Mouse (Mus musculus) lung, embryonic 14.5 days (tissue): ENCODE results near the gene Extl2. TPM values are rescaled to one million over a fixed set of nuclear protein-coding genes. Genes with fewer than 3 reads are reported as not detected.

Experiments
- ATAC-seq: fragments of 200-750 bp; cut with Nextera tagmentation; 2 replicates; pipeline ENCODE4 v1.8.0; 2017; ENCODE audit warnings: mild to moderate bottlenecking, moderate TSS enrichment, moderate library complexity; ENCODE audit not compliant: insufficient read depth
- DNase-seq: peaks from one replicate; pipeline ENCODE4 v3.0.0-alpha.2; 2015
- H3K27ac ChIP-seq: fragments of 300-500 bp; sonication (generic); 2 replicates; pipeline ENCODE4 v1.5.1; 2014; ENCODE audit warnings: low read depth, mild to moderate bottlenecking, moderate library complexity
- H3K27me3 ChIP-seq: fragments of 300-500 bp; sonication (generic); 2 replicates; pipeline ENCODE4 v1.6.1; 2014; ENCODE audit warnings: low read length, control low read depth; ENCODE audit not compliant: insufficient read depth
- H3K36me3 ChIP-seq: fragments of 300-500 bp; sonication (generic); 2 replicates; pipeline ENCODE4 v1.6.1; 2014; ENCODE audit warnings: control low read depth; ENCODE audit not compliant: insufficient read depth
- H3K4me1 ChIP-seq: fragments of 300-500 bp; sonication (generic); 2 replicates; pipeline ENCODE4 v1.6.1; 2014; ENCODE audit warnings: antibody characterized with exemption, control low read depth; ENCODE audit not compliant: insufficient read depth
- H3K4me2 ChIP-seq: fragments of 300-500 bp; sonication (generic); 2 replicates; pipeline ENCODE4 v1.6.1; 2014; ENCODE audit warnings: mild to moderate bottlenecking
- H3K4me3 ChIP-seq: fragments of 300-500 bp; sonication (generic); 2 replicates; pipeline ENCODE4 v1.5.1; 2014; ENCODE audit warnings: low read depth, low read length
- H3K9ac ChIP-seq: fragments of 300-500 bp; sonication (generic); 2 replicates; pipeline ENCODE4 v1.6.1; 2014
- H3K9me3 ChIP-seq: fragments of 300-500 bp; sonication (generic); 2 replicates; pipeline ENCODE4 v1.6.1; 2016; ENCODE audit warnings: low read depth, low read length, control low read depth
- CTCF ChIP-seq: IDR thresholded peaks from 2 replicates; pipeline ENCODE4 v1.5.1; 2016; ENCODE audit warnings: antibody characterized with exemption, low read depth
- WGBS: fragments of 180-500 bp; shearing (Covaris S2); extraction: QIAGEN DNeasy Blood & Tissue Kit; methylation state at CpG from one replicate; pipeline ENCODE4 v1.1.7; 2014; 5-methylcytosine and 5-hydroxymethylcytosine counted together
- polyA plus RNA-seq: library from polyadenylated mRNA; unstranded; fragments of >200 nt; fragmentation: Nextera tagmentation; extraction: Ambion mirVana; gene quantifications from 2 replicates; pipeline ENCODE4 v1.2.1, GENCODE M21; 2014

Extl2 gene
- polyA plus RNA-seq, 1 experiment from 2014 or later: 22.0 TPM

DNA sequence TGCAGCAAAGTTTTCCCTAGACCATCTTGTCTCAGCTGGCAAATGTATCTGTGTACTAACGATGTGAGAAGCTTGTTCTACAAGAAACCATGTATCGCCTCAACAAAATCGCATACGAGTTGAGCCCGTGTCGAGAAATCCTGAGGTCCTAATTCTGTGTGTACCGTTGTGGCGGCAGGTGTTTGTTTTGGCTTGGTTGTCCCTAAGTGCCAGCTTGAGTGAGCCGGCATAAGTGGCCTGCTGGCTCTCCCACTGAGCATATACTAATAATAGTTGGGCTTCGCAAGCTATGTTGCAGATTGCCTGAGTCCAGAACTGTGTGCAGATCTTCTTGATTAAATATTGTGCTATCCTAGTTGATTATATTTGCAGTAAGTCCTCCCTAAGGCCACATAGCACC, 18.4 kb downstream of the Extl2 start:
- Histone ChIP-seq H3K9me3 (no peaks in the 10 kb centered on the region), H3K36me3 (peaks cover 20% of the 10 kb centered on the region), H3K9ac (no peak overlapping the region), H3K4me1 (no peaks in the 10 kb centered on the region), H3K27me3 (no peaks in the 10 kb centered on the region), H3K4me2 (no peak overlapping the region), H3K27ac (no peak overlapping the region), H3K4me3 (no peak overlapping the region)
- ATAC-seq: no peak
- 90% methylated on average over 10 of the region's 10 CpGs for WGBS
- TF ChIP-seq CTCF: no peak
- no peak for DNase-seq

GRCm38 (mm10) chr3:116026996-116027395, 19.7 kb downstream of the Extl2 start:
- H3K4me2 ChIP-seq: no peak overlapping the region
- peaks cover 20% of the 10 kb centered on the region for H3K36me3 ChIP-seq
- H3K9me3 ChIP-seq: no peaks in the 10 kb centered on the region
- no peaks in the 10 kb centered on the region for H3K27me3 ChIP-seq
- no peak overlapping the region for H3K9ac ChIP-seq
- H3K4me1 ChIP-seq: no peaks in the 10 kb centered on the region
- no peak for TF ChIP-seq CTCF
- DNase-seq (no peak), ATAC-seq (no peak)
- H3K4me3 ChIP-seq: no peak overlapping the region
- 91% methylated on average over 20 of the region's 20 CpGs for WGBS
- no peak overlapping the region for H3K27ac ChIP-seq

DNA sequence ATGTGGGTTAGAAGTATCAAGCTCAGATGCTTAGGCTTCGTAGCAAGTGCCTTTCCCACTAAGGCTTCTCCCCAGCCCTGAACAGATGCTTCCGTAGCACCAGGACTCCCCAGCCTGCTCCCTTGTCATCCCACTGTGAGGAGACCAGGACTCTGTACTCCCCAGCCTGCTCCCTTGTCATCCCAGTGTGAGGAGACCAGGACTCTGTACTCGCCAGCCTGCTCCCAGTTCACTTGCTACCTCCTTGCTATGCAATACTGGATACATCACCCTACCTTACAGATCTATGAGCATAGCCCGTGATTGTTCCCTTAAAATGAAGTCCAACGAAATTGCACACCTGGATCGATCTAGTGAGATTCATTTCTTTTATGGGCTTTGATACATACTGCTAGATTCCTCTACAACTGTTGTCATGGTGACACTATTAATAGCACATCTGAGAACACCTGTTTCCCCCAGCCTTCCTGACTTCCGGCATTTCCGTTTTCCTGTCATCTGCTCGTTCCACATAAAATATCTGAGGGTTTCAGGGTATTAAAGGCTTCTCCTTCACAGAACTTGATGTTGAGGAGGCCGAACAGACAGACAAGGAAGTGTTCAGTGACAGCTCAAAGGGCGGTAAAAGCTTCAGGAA, 23.0 kb downstream of the Extl2 start:
- Histone ChIP-seq H3K27ac (no peak overlapping the region), H3K9me3 (no peaks in the 10 kb centered on the region), H3K4me2 (no peak overlapping the region), H3K27me3 (no peaks in the 10 kb centered on the region), H3K9ac (no peak overlapping the region), H3K4me1 (no peaks in the 10 kb centered on the region), H3K36me3 (peaks cover 17% of the 10 kb centered on the region), H3K4me3 (no peak overlapping the region)
- 0 out of 2 replicates have a peak, but pooled peaks have one; percentile 31 for ATAC-seq
- 59% methylated on average over 11 of the region's 11 CpGs for WGBS
- no peak for TF ChIP-seq CTCF
- peak; percentile 23 for DNase-seq

DNA sequence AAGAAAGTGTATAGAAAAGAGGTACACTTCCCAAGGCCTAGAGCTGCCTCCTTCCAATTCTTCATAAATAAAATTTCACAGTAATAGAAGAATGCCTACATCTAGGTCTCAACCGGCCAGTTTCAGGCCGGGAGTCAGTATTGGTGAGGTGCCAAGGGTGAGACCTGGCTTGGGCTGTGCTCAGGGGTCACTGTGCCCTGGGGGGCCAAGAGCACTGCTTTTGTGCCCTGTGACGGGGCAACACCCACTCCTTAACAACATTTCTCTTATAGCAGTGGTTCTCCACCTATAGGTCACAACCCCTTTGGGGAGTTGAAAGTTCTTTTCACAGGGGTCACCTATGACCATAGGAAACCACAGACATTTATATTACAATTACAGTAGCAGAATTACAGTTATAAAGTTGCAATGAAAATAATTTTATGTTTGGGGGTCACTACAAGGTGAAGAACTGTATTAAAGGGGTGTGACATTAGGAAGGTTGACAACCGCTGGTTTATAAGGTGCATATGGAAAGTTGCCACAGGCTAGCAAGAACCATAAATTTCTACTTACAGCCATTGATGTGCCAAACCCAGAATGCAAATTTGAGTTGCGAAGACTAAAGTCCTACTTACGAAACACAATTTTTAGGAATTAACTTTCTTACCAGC, 26.1 kb downstream of the Extl2 start:
- 50% methylated on average over 6 of the region's 6 CpGs for WGBS
- no peak; the same call in 1 of the 2 replicates for TF ChIP-seq CTCF
- Histone ChIP-seq H3K4me1 (no peaks in the 10 kb centered on the region), H3K4me3 (no peak overlapping the region), H3K36me3 (peaks cover 6% of the 10 kb centered on the region; the same call in 1 of the 2 replicates), H3K27ac (no peak overlapping the region), H3K9me3 (no peaks in the 10 kb centered on the region), H3K27me3 (no peaks in the 10 kb centered on the region), H3K9ac (no peak overlapping the region), H3K4me2 (no peak overlapping the region)
- DNase-seq (no peak), ATAC-seq (peak; percentile 47; the same call in 1 of the 2 replicates)

DNA sequence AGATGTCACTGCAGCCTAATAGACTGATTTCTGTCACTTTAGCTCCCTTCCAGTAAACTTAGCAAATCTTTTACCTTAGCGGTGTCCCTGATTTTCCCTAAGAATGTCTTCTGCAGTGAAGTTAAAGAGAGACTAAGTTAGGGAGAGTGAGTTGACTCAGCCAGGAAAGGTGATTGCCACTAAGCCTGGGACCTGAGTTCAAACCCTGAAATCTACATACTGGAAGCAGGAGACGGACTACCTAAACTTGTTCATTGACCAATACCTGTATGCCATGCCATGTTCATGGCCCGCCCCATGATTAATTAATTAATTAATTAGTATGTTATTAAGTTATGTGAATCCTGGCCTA, 26.6 kb downstream of the Extl2 start:
- peak; percentile 75; the same call in 1 of the 2 replicates for TF ChIP-seq CTCF
- WGBS: 55% methylated on average over 3 of the region's 3 CpGs

GRCm38 (mm10) chr3:116040776-116041175, 33.5 kb downstream of the Extl2 start:
- Histone ChIP-seq H3K27ac (no peak overlapping the region), H3K36me3 (no peaks in the 10 kb centered on the region), H3K27me3 (no peaks in the 10 kb centered on the region), H3K4me3 (no peak overlapping the region), H3K9me3 (no peaks in the 10 kb centered on the region), H3K4me1 (no peaks in the 10 kb centered on the region), H3K4me2 (no peak overlapping the region), H3K9ac (no peak overlapping the region)
- 78% methylated on average over 3 of the region's 3 CpGs for WGBS
- no peak for ATAC-seq
- peak; percentile 47; the same call in 1 of the 2 replicates for TF ChIP-seq CTCF
- DNase-seq: peak; percentile 23

More for the DNA sequence above, 26.6 kb downstream of the Extl2 start:
- Histone ChIP-seq H3K4me2 (no peak overlapping the region), H3K36me3 (0 out of 2 replicates have a peak, but pooled peaks cover under 1% of the 10 kb centered on the region), H3K27me3 (no peaks in the 10 kb centered on the region), H3K9ac (no peak overlapping the region), H3K27ac (no peak overlapping the region), H3K9me3 (no peaks in the 10 kb centered on the region), H3K4me1 (no peaks in the 10 kb centered on the region), H3K4me3 (no peak overlapping the region)
- ATAC-seq (peak; percentile 28; the same call in 1 of the 2 replicates), DNase-seq (peak; percentile 95)

- no peaks in the 10 kb centered on the region for H3K36me3 ChIP-seq
- H3K27ac ChIP-seq: no peak overlapping the region
- ATAC-seq (no peak), DNase-seq (peak; percentile 75)
- H3K4me3 ChIP-seq: no peak overlapping the region
- no peaks in the 10 kb centered on the region for H3K9me3 ChIP-seq
- no peak overlapping the region for H3K9ac ChIP-seq
- WGBS: 64% methylated on average over 2 of the region's 2 CpGs
- no peaks in the 10 kb centered on the region for H3K27me3 ChIP-seq
- peak; percentile 40 for TF ChIP-seq CTCF
- H3K4me1 ChIP-seq: no peaks in the 10 kb centered on the region
- no peak overlapping the region for H3K4me2 ChIP-seq
Observed at GRCm38 (mm10) chr3:116046000-116046399, 38.7 kb downstream of the Extl2 start.
